Mouse (Mus musculus) CH12.LX (cell line): Measurements from ENCODE around the gene Emc10.

ENCODE experiments used
- CHD2 ChIP-seq: IDR thresholded peaks from 2 replicates; pipeline ENCODE4 v1.6.1; 2011; ENCODE audit warnings: low read length, improper control_type of control experiment
- CTCF ChIP-seq, 2 experiments: IDR thresholded peaks in 1 of 2; conservative IDR thresholded peaks in 1 of 2; 2 replicates each; pipeline ENCODE4 v1.5.1; 2011 to 2012; ENCODE audit warnings: low read depth in 2 of 2, low read length in 2 of 2, improper control_type of control experiment in 1 of 2, inconsistent platforms in 1 of 2, mild to moderate bottlenecking in 1 of 2, moderate library complexity in 1 of 2

DNA sequence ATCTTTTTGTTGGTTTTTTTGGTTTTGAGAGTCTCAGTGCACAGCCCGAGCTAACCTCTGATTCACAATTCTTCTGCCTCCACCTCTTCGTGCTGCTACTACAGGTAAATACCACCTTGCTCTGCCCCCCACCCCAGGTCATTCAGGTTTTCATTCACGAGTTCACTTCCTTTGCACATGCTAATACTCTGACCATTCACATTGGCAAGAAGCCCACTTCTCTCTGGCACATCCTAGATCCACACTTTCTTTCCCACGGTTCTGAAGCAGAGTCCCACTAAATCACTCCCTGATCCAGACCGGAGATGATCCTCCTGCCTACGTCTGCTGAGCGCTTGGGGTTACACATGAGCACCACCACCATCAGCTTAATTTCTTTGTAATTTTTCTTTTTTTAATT is 1.2 kb downstream of the Emc10 start:
- no peak for TF ChIP-seq CTCF (conservative IDR thresholded peaks at IDR 0.05 in 1 of 2, IDR thresholded peaks at IDR 0.05 in 1 of 2; ENCODE audit: low read depth in 2 of 2, low read length in 2 of 2)
- no peak for TF ChIP-seq CHD2
